ENCODE assay signal across 9 mouse cellular contexts in genomic region chr4:145155956-145156355, GRCm38 (mm10). TPM values are rescaled to one million over a fixed set of nuclear protein-coding genes. Genes with fewer than 3 reads are reported as not detected.
DNase-seq lines count a peak whose midpoint lies in the region; ATAC-seq and TF ChIP-seq lines count a peak whose summit lies in the region.
"Had no signal": no experiment of that assay in that cellular context is flagged by ENCODE, and none has a peak within 500 bp of the region (broad histone marks: within the 10 kb centered on the region; RNA-seq: fewer than 3 reads in every experiment).

No protein-coding gene starts in this region.

- no peaks in the 10 kb centered on the region for H3K4me1 ChIP-seq in neural tube, embryonic 15.5 days
- H3K4me1 ChIP-seq in forebrain, embryonic 11.5 days (replicated peaks; ENCODE audit: control insufficient read depth, insufficient read depth, low read length): no peaks in the 10 kb centered on the region
- no peaks in the 10 kb centered on the region for H3K4me1 ChIP-seq in hindbrain, postnatal 0 days (ENCODE audit: insufficient read depth, low read length)
- H3K4me1 ChIP-seq: embryonic facial prominence, embryonic 12.5 days had no signal

- peak; percentile 90 for TF ChIP-seq CTCF in brain, embryonic 14.5 days (IDR thresholded peaks at IDR 0.05; ENCODE audit: borderline replicate concordance, extremely low read depth, insufficient read depth, insufficient read length)
- peak; percentile 94 for TF ChIP-seq CTCF in hindbrain, postnatal 0 days (IDR thresholded peaks at IDR 0.05; ENCODE audit: low read depth)
- TF ChIP-seq CTCF in left cerebral cortex, adult 2 months (IDR thresholded peaks at IDR 0.05): peak; percentile 99

- intact Hi-C loops in left cerebral cortex, adult 2 months (cut with DNase I): loop anchor here (5.0 kb wide), 1 partner anchor 131 kb away; no protein-coding TSS in a partner anchor

- peak; percentile 27 for DNase-seq in neural tube, embryonic 10.5 days (ENCODE audit: extremely low spot score, low spot score)
- DNase-seq in brain, embryonic 14.5 days (ENCODE audit: low read depth): peak; percentile 59
- peak; percentile 63 for DNase-seq in forebrain, embryonic 11.5 days (ENCODE audit: low spot score)
- DNase-seq in hindbrain, postnatal 0 days (ENCODE audit: low spot score): peak; percentile 65
- peak in 1 of 2 experiments; percentile 39 for DNase-seq in left cerebral cortex, adult 2 months (ENCODE audit: extremely low spot score in 1 of 2, low spot score in 2 of 2)
- peak; percentile 37 for DNase-seq in right cerebral cortex, postnatal 25 days

- no peak overlapping the region for H3K4me3 ChIP-seq in neural tube, embryonic 15.5 days (replicated peaks)
- no peak overlapping the region for H3K4me3 ChIP-seq in forebrain, embryonic 11.5 days (ENCODE audit: low read depth, low read length)
- no peak overlapping the region for H3K4me3 ChIP-seq in hindbrain, postnatal 0 days (ENCODE audit: low read length)
- H3K4me3 ChIP-seq in left cerebral cortex, adult 2 months: no peak overlapping the region
- H3K4me3 ChIP-seq: embryonic facial prominence, embryonic 12.5 days had no signal

- H3K4me2 ChIP-seq in neural tube, embryonic 15.5 days: no peak overlapping the region
- H3K4me2 ChIP-seq in forebrain, embryonic 11.5 days (ENCODE audit: low read depth, low read length, severe bottlenecking): no peak overlapping the region
- H3K4me2 ChIP-seq in hindbrain, postnatal 0 days (ENCODE audit: low read depth, low read length): no peak overlapping the region
- H3K4me2 ChIP-seq: embryonic facial prominence, embryonic 12.5 days had no signal

- no peak for ATAC-seq in neural tube, embryonic 15.5 days (ENCODE audit: low FRiP score)
- peak; percentile 69; the same call in 1 of the 2 replicates for ATAC-seq in forebrain, embryonic 11.5 days (replicated peaks; ENCODE audit: low FRiP score)
- peak; percentile 88 for ATAC-seq in hindbrain, postnatal 0 days
- peak; percentile 93 for ATAC-seq in megakaryocyte-erythroid progenitor cell, adult 5-6 weeks (replicated peaks; ENCODE audit: low FRiP score, low TSS enrichment, poor library complexity, severe bottlenecking)

- no peak overlapping the region for H3K27ac ChIP-seq in neural tube, embryonic 15.5 days (replicated peaks)
- no peak overlapping the region for H3K27ac ChIP-seq in forebrain, embryonic 11.5 days (ENCODE audit: low read depth, low read length)
- no peak overlapping the region for H3K27ac ChIP-seq in hindbrain, postnatal 0 days
- H3K27ac ChIP-seq in left cerebral cortex, adult 2 months: no peak overlapping the region
- H3K27ac ChIP-seq: embryonic facial prominence, embryonic 12.5 days had no signal

- H3K9me3 ChIP-seq in neural tube, embryonic 15.5 days (replicated peaks): no peaks in the 10 kb centered on the region
- H3K9me3 ChIP-seq in forebrain, embryonic 11.5 days (ENCODE audit: control insufficient read depth, low read length): no peaks in the 10 kb centered on the region
- no peaks in the 10 kb centered on the region for H3K9me3 ChIP-seq in hindbrain, postnatal 0 days (ENCODE audit: low read length)
- H3K9me3 ChIP-seq: embryonic facial prominence, embryonic 12.5 days had no signal

- 48% methylated on average over 8 of the region's 8 CpGs for WGBS in neural tube, embryonic 15.5 days
- 52% methylated on average over 8 of the region's 8 CpGs for WGBS in forebrain, embryonic 11.5 days
- WGBS in hindbrain, postnatal 0 days: 48% methylated on average over 8 of the region's 8 CpGs

- peaks cover 91% of the 10 kb centered on the region for H3K36me3 ChIP-seq in neural tube, embryonic 15.5 days
- H3K36me3 ChIP-seq in forebrain, embryonic 11.5 days (ENCODE audit: control insufficient read depth, insufficient read depth, low read length): no peaks in the 10 kb centered on the region; the same call in 1 of the 2 replicates
- H3K36me3 ChIP-seq in hindbrain, postnatal 0 days (ENCODE audit: insufficient read depth, low read length): peaks cover 55% of the 10 kb centered on the region

- no peaks in the 10 kb centered on the region for H3K27me3 ChIP-seq in neural tube, embryonic 15.5 days (replicated peaks)
- H3K27me3 ChIP-seq in forebrain, embryonic 11.5 days (ENCODE audit: control insufficient read depth, insufficient read depth, low read length): no peaks in the 10 kb centered on the region
- H3K27me3 ChIP-seq in hindbrain, postnatal 0 days (ENCODE audit: insufficient read depth, low read length): no peaks in the 10 kb centered on the region
- H3K27me3 ChIP-seq: embryonic facial prominence, embryonic 12.5 days had no signal

- no peak overlapping the region for H3K9ac ChIP-seq in neural tube, embryonic 15.5 days (replicated peaks)
- no peak overlapping the region for H3K9ac ChIP-seq in forebrain, embryonic 11.5 days (ENCODE audit: low read length)
- H3K9ac ChIP-seq in hindbrain, postnatal 0 days (replicated peaks; ENCODE audit: low read length): no peak overlapping the region
- H3K9ac ChIP-seq: embryonic facial prominence, embryonic 12.5 days had no signal

- TF ChIP-seq POLR2A in brain, embryonic 14.5 days (IDR thresholded peaks at IDR 0.05; ENCODE audit: borderline replicate concordance, extremely low read depth, insufficient read depth, insufficient read length, poor library complexity, severe bottlenecking): no peak

RNA-seq across cellular contexts. Expression of gene Vps13d, which starts 38.8 kb away (rescaled TPM):
- 7.8 and 8.3 TPM in 2 replicates for polyA plus RNA-seq in neural tube, embryonic 15.5 days (2015; fragmentation: Nextera tagmentation; extraction: Ambion mirVana)
- polyA plus RNA-seq in brain, embryonic 14.5 days (2012; rRNA removed): 19.0 and 26.9 TPM in 2 replicates
- polyA plus RNA-seq in forebrain, embryonic 11.5 days (2014; fragmentation: Nextera tagmentation; extraction: Ambion mirVana): 7.9 and 8.3 TPM in 2 replicates
- total RNA-seq in hindbrain, postnatal 0 days (2014; rRNA removed): 32.8 and 35.3 TPM in 2 replicates
- polyA plus RNA-seq in hindbrain, postnatal 0 days (2015; fragmentation: Nextera tagmentation; extraction: Ambion mirVana): 7.8 and 8.6 TPM in 2 replicates
- total RNA-seq in left cerebral cortex, adult 2 months (2021): 10 to 100 TPM; 63.2 to 64.4 TPM
- total RNA-seq in megakaryocyte-erythroid progenitor cell, adult 5-6 weeks (2014; fragmentation: Nextera tagmentation): 37.1 and 58.5 TPM in 2 replicates
- total RNA-seq in megakaryocyte-erythroid progenitor cell, adult 5-6 weeks (2017): 35.8 and 59.8 TPM in 2 replicates
